ENCODE assay signal across 13 mouse cellular contexts in genomic region chr16:79176832-79177243, GRCm38 (mm10).
A peak's percentile ranks its signal among the peaks of the same experiment; 100 is the strongest.
DNase-seq lines count a peak whose midpoint lies in the region; ATAC-seq and TF ChIP-seq lines count a peak whose summit lies in the region.
"Had no signal": no experiment of that assay in that cellular context is flagged by ENCODE, and none has a peak within 500 bp of the region (broad histone marks: within the 10 kb centered on the region; RNA-seq: fewer than 3 reads in every experiment).

No protein-coding gene starts in this region.

- peak; percentile 75 for ATAC-seq in forebrain, embryonic 13.5 days
- ATAC-seq in hindbrain, postnatal 0 days: peak; percentile 55
- peak; percentile 79 for ATAC-seq in midbrain, embryonic 15.5 days (replicated peaks)

- H3K27ac ChIP-seq in forebrain, embryonic 13.5 days: peak overlapping the region; percentile 76
- H3K27ac ChIP-seq in hindbrain, postnatal 0 days: peak overlapping the region; percentile 32; the same call in 1 of the 2 replicates
- H3K27ac ChIP-seq in midbrain, embryonic 15.5 days: peak overlapping the region; percentile 70
- H3K27ac ChIP-seq: kidney, embryonic 15.5 days had no signal

- no peaks in the 10 kb centered on the region for H3K9me3 ChIP-seq in forebrain, embryonic 13.5 days (replicated peaks)
- no peaks in the 10 kb centered on the region for H3K9me3 ChIP-seq in hindbrain, postnatal 0 days (ENCODE audit: low read length)
- no peaks in the 10 kb centered on the region for H3K9me3 ChIP-seq in midbrain, embryonic 15.5 days
- H3K9me3 ChIP-seq: kidney, embryonic 15.5 days had no signal

- no peak overlapping the region; the same call in 1 of the 2 replicates for H3K9ac ChIP-seq in forebrain, embryonic 13.5 days
- no peak overlapping the region for H3K9ac ChIP-seq in hindbrain, postnatal 0 days (replicated peaks; ENCODE audit: low read length)
- 0 out of 2 replicates have a peak overlapping the region, but pooled peaks have one; percentile 26 for H3K9ac ChIP-seq in midbrain, embryonic 15.5 days
- H3K9ac ChIP-seq: kidney, embryonic 15.5 days had no signal

- 17% methylated on average over 6 of the region's 6 CpGs for WGBS in forebrain, embryonic 13.5 days
- WGBS in hindbrain, postnatal 0 days: 30% methylated on average over 6 of the region's 6 CpGs
- WGBS in midbrain, embryonic 15.5 days: 34% methylated on average over 6 of the region's 6 CpGs

- peak overlapping the region; percentile 14; the same call in 1 of the 2 replicates for H3K4me3 ChIP-seq in forebrain, embryonic 13.5 days
- no peak overlapping the region for H3K4me3 ChIP-seq in hindbrain, postnatal 0 days (ENCODE audit: low read length)
- peak overlapping the region; percentile 26 for H3K4me3 ChIP-seq in midbrain, embryonic 15.5 days
- H3K4me3 ChIP-seq: kidney, embryonic 15.5 days had no signal

- H3K27me3 ChIP-seq in forebrain, embryonic 13.5 days: no peaks in the 10 kb centered on the region
- H3K27me3 ChIP-seq in hindbrain, postnatal 0 days (ENCODE audit: insufficient read depth, low read length): no peaks in the 10 kb centered on the region
- no peaks in the 10 kb centered on the region for H3K27me3 ChIP-seq in midbrain, embryonic 15.5 days (replicated peaks)
- H3K27me3 ChIP-seq: kidney, embryonic 15.5 days had no signal

- TF ChIP-seq CTCF in hindbrain, postnatal 0 days (IDR thresholded peaks at IDR 0.05; ENCODE audit: low read depth): no peak

- peaks cover 11% of the 10 kb centered on the region for H3K4me1 ChIP-seq in forebrain, embryonic 13.5 days
- H3K4me1 ChIP-seq in hindbrain, postnatal 0 days (ENCODE audit: insufficient read depth, low read length): no peaks in the 10 kb centered on the region
- peaks cover 11% of the 10 kb centered on the region for H3K4me1 ChIP-seq in midbrain, embryonic 15.5 days
- H3K4me1 ChIP-seq: kidney, embryonic 15.5 days had no signal

- peak overlapping the region; percentile 55 for H3K4me2 ChIP-seq in forebrain, embryonic 13.5 days
- H3K4me2 ChIP-seq in hindbrain, postnatal 0 days (ENCODE audit: low read depth, low read length): peak overlapping the region; percentile 48
- H3K4me2 ChIP-seq in midbrain, embryonic 15.5 days: peak overlapping the region; percentile 49
- H3K4me2 ChIP-seq: kidney, embryonic 15.5 days; liver, embryonic 11.5 days had no signal

- peak; percentile 15 for DNase-seq in embryo, embryonic 11 days
- DNase-seq in hindbrain, postnatal 0 days (ENCODE audit: low spot score): no peak
- DNase-seq in lung, postnatal 36 days: no peak
- DNase-seq in kidney, adult 18-20 months: no peak
- no peak for DNase-seq in cerebellum, adult 11 months
- no peak for DNase-seq in layer of hippocampus, adult 9-10 months (ENCODE audit: low spot score)
- DNase-seq: heart, postnatal 4 days; right cerebral cortex, postnatal 25 days; thymus, postnatal 4 days had no signal

- no peaks in the 10 kb centered on the region for H3K36me3 ChIP-seq in forebrain, embryonic 13.5 days (ENCODE audit: poor library complexity, severe bottlenecking)
- H3K36me3 ChIP-seq in hindbrain, postnatal 0 days (ENCODE audit: insufficient read depth, low read length): no peaks in the 10 kb centered on the region
- no peaks in the 10 kb centered on the region for H3K36me3 ChIP-seq in midbrain, embryonic 15.5 days (replicated peaks)
- H3K36me3 ChIP-seq: kidney, embryonic 15.5 days had no signal
